In the genomic region with DNA sequence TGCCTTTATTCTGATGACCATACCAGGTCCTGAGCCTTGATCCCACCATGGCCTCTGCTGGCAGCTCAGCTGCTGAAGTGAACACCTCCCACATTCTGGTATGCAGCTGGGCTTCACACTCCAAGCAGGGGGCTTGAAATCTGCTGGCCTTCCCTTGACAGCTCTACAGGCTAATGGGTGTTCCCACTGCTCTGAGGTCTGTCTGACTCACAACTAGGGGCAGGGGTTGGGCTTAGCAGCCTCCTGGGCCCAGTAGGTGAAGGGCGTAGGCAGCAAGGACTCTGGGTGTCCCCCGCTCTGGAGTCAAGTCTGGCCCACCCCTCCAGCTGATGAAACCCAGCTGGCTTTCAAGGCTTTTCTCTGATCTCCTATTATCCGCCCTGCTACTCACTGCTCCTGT, we compare ENCODE assay signal across 17 mouse cellular contexts.
"Had no signal": no experiment of that assay in that cellular context is flagged by ENCODE, and none has a peak within 500 bp of the region (broad histone marks: within the 10 kb centered on the region; RNA-seq: fewer than 3 reads in every experiment).

No protein-coding gene starts in this region.

- H3K4me2 ChIP-seq: limb, embryonic 13.5 days; liver, embryonic 13.5 days; midbrain, embryonic 12.5 days had no signal

- H3K4me3 ChIP-seq: limb, embryonic 13.5 days; liver, embryonic 13.5 days; midbrain, embryonic 12.5 days; myocyte had no signal

- H3K9ac ChIP-seq: limb, embryonic 13.5 days; liver, embryonic 13.5 days; midbrain, embryonic 12.5 days had no signal

- ATAC-seq: intestine, postnatal 0 days; midbrain, embryonic 16.5 days had no signal

- H3K27me3 ChIP-seq: liver, embryonic 13.5 days; midbrain, embryonic 12.5 days had no signal

- H3K4me1 ChIP-seq: liver, embryonic 13.5 days; midbrain, embryonic 12.5 days had no signal

- H3K36me3 ChIP-seq: limb, embryonic 13.5 days; liver, embryonic 13.5 days; midbrain, embryonic 12.5 days had no signal

- H3K27ac ChIP-seq: limb, embryonic 13.5 days; liver, embryonic 13.5 days; midbrain, embryonic 12.5 days; stomach, postnatal 0 days had no signal

- H3K9me3 ChIP-seq: limb, embryonic 13.5 days; liver, embryonic 13.5 days; midbrain, embryonic 12.5 days had no signal

- DNase-seq: kidney, adult 9 months; kidney, postnatal 36 days; left cerebral cortex, postnatal 4 days; liver, embryonic 13.5 days; lung, adult 2 months; lung, postnatal 14 days; lung, postnatal 4 days; right cerebral cortex, postnatal 4 days; thymus, adult 2 months; thymus, postnatal 14 days; thymus, postnatal 4 days had no signal
